Mouse (Mus musculus): ENCODE data around the gene Tbc1d2b. TPM values are rescaled to one million over a fixed set of nuclear protein-coding genes. Genes with fewer than 3 reads are reported as not detected.

Tbc1d2b gene
- total RNA-seq, 2 experiments from 2014 or later: 9.9 to 13.5 TPM

GRCm38 (mm10) chr9:90216259-90217001 is 54.2 kb downstream of the Tbc1d2b start:
- intact Hi-C loops (cut with DNase I): no loop called here
- no peak for DNase-seq (ENCODE audit: low spot score in 2 of 2)

GRCm38 (mm10) chr9:90213127-90213526 is 57.5 kb downstream of the Tbc1d2b start:
- intact Hi-C loops (cut with DNase I): no loop called here
- DNase-seq (ENCODE audit: low spot score in 2 of 2): no peak

- intact Hi-C loops (cut with DNase I): loop anchor here (10.0 kb wide), 3 partner anchors 476 to 1836 kb away; no protein-coding TSS in a partner anchor
- DNase-seq (ENCODE audit: low spot score in 2 of 2): no peak
Measured at GRCm38 (mm10) chr9:90208655-90209054, 61.9 kb downstream of the Tbc1d2b start.

- no peak for DNase-seq (ENCODE audit: low spot score in 2 of 2)
- intact Hi-C loops (cut with DNase I): loop anchor here (2.0 to 10.0 kb wide), 4 partner anchors 239 to 1837 kb away; no protein-coding TSS in a partner anchor
Measured at GRCm38 (mm10) chr9:90207808-90208207, 62.8 kb downstream of the Tbc1d2b start.

GRCm38 (mm10) chr9:90206500-90206899 is 64.1 kb downstream of the Tbc1d2b start:
- intact Hi-C loops (cut with DNase I): loop anchor here (2.0 to 10.0 kb wide), 4 partner anchors 240 to 1838 kb away; no protein-coding TSS in a partner anchor
- peak; percentile 69 to 73 for DNase-seq (ENCODE audit: low spot score in 2 of 2)

- intact Hi-C loops (cut with DNase I): loop anchor here (10.0 kb wide), 3 partner anchors 480 to 1840 kb away; no protein-coding TSS in a partner anchor
Measured at GRCm38 (mm10) chr9:90204396-90204915, 66.1 kb downstream of the Tbc1d2b start.

GRCm38 (mm10) chr9:90203233-90203632 is 67.4 kb downstream of the Tbc1d2b start:
- no peak for DNase-seq (ENCODE audit: low spot score in 2 of 2)
- intact Hi-C loops (cut with DNase I): loop anchor here (10.0 kb wide), 3 partner anchors 482 to 1842 kb away; no protein-coding TSS in a partner anchor

More at GRCm38 (mm10) chr9:90204396-90204915, 66.1 kb downstream of the Tbc1d2b start:
- peak in 1 of 2 experiments; percentile 25 for DNase-seq (ENCODE audit: low spot score in 2 of 2)

- intact Hi-C loops (cut with DNase I): loop anchor here (10.0 kb wide), 3 partner anchors 483 to 1843 kb away; no protein-coding TSS in a partner anchor
- no peak for DNase-seq (ENCODE audit: low spot score in 2 of 2)
Measured at GRCm38 (mm10) chr9:90201541-90201940, 69.1 kb downstream of the Tbc1d2b start.

GRCm38 (mm10) chr9:90201096-90201495 is 69.5 kb downstream of the Tbc1d2b start:
- intact Hi-C loops (cut with DNase I): loop anchor here (10.0 kb wide), 3 partner anchors 484 to 1844 kb away; no protein-coding TSS in a partner anchor
- DNase-seq (ENCODE audit: low spot score in 2 of 2): no peak

GRCm38 (mm10) chr9:90200501-90200900 is 70.1 kb downstream of the Tbc1d2b start:
- no peak for DNase-seq (ENCODE audit: low spot score in 2 of 2)
- intact Hi-C loops (cut with DNase I): loop anchor here (10.0 kb wide), 3 partner anchors 484 to 1844 kb away; no protein-coding TSS in a partner anchor

GRCm38 (mm10) chr9:90199611-90200010 is 71.0 kb downstream of the Tbc1d2b start:
- intact Hi-C loops (cut with DNase I): loop anchor here (10.0 kb wide), 3 partner anchors 485 to 1845 kb away; no protein-coding TSS in a partner anchor
- no peak for DNase-seq (ENCODE audit: low spot score in 2 of 2)

GRCm38 (mm10) chr9:90198531-90199449 is 71.8 kb downstream of the Tbc1d2b start:
- intact Hi-C loops (cut with DNase I): no loop called here
- no peak for DNase-seq (ENCODE audit: low spot score in 2 of 2)

GRCm38 (mm10) chr9:90197866-90198383 is 72.7 kb downstream of the Tbc1d2b start:
- no peak for DNase-seq (ENCODE audit: low spot score in 2 of 2)
- intact Hi-C loops (cut with DNase I): no loop called here

GRCm38 (mm10) chr9:90197116-90197665 is 73.4 kb downstream of the Tbc1d2b start:
- intact Hi-C loops (cut with DNase I): no loop called here
- DNase-seq (ENCODE audit: low spot score in 2 of 2): no peak

- no peak for DNase-seq (ENCODE audit: low spot score in 2 of 2)
- intact Hi-C loops (cut with DNase I): no loop called here
Measured at GRCm38 (mm10) chr9:90196262-90196661, 74.3 kb downstream of the Tbc1d2b start.

GRCm38 (mm10) chr9:90195000-90195399 is 75.6 kb downstream of the Tbc1d2b start:
- intact Hi-C loops (cut with DNase I): no loop called here
- no peak for DNase-seq (ENCODE audit: low spot score in 2 of 2)

- intact Hi-C loops (cut with DNase I): no loop called here
- no peak for DNase-seq (ENCODE audit: low spot score in 2 of 2)
Measured at GRCm38 (mm10) chr9:90189391-90189790, 81.2 kb downstream of the Tbc1d2b start.

- DNase-seq (ENCODE audit: low spot score in 2 of 2): no peak
- intact Hi-C loops (cut with DNase I): no loop called here
Measured at GRCm38 (mm10) chr9:90188893-90189292, 81.7 kb downstream of the Tbc1d2b start.

GRCm38 (mm10) chr9:90185356-90185910 is 85.2 kb downstream of the Tbc1d2b start:
- intact Hi-C loops (cut with DNase I): no loop called here
- DNase-seq (ENCODE audit: low spot score in 2 of 2): no peak

Data from left cerebral cortex, postnatal 36 days (tissue).